Mouse (Mus musculus) fat pad, adult 2 months (tissue): ENCODE measurements around the gene Sec24b.

ENCODE experiments used
- DNase-seq: peaks from one replicate; pipeline ENCODE4 v3.0.0-alpha.2; 2011; ENCODE audit warnings: low read depth, low spot score; ENCODE audit errors: extremely low read depth

Gene Sec24b

DNA sequence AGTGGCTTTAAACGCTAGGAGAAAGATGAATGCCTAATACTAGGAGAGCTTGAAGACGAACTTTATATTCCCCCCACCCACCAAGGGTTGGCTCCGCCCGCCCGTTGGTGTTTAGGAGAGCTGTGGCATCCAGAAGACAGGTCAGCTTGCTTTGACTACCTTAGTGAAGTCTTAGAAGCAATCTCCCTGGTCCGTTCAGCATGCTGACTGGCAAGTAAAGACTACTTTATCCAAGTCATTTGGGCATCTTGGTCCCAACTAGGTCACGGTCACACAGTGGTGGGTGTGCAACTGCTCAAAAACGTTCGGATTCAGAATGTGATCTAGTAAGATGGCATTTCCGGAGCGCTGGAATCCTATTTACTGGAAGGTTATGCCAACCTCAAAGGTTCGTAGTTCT is at the start of gene Sec24b:
Gene Sec24b (minus strand): TSS at position 273 of the 400 bp plus-strand sequence.
- DNase-seq, result no peak

DNA sequence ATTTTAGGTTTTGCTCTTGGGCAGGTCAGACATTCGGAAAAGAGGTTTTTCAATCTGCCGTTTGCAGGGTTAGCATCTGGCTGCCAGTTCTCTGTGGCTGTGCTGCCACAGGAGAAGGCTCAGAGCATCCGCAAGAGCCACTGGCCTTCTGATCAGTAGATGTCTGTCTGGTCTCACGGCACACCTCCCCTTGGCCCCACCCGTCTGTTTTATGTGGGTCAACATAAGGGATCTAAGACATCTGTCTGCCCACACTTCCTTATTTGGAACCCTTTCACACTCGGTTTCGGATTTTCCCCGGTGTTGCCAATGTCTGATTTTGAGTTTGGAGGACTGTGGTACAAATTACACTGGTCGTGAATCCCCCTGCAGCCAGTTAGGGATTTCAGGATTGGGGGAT is 43.1 kb upstream of the Sec24b start:
- DNase-seq, result no peak

DNA sequence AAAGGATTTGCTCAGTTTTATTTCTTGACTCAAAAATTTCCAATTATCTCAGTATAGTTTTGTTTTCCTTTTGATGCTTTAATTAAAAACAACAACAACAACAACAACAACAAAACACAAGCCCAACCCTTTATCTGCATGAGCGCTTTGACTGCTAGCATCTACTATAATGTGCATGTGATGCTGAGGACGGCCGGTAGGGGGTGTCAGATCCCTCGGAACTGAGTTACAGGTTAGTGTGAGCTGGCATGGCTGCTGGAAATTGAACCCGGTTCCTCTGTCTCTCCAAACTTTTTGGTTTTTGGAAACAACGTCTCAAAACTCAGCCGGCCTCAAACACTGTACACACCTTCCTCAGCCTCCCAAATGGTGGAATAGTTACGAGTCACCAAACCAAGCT is 42.1 kb upstream of the Sec24b start:
- DNase-seq, result no peak

DNA sequence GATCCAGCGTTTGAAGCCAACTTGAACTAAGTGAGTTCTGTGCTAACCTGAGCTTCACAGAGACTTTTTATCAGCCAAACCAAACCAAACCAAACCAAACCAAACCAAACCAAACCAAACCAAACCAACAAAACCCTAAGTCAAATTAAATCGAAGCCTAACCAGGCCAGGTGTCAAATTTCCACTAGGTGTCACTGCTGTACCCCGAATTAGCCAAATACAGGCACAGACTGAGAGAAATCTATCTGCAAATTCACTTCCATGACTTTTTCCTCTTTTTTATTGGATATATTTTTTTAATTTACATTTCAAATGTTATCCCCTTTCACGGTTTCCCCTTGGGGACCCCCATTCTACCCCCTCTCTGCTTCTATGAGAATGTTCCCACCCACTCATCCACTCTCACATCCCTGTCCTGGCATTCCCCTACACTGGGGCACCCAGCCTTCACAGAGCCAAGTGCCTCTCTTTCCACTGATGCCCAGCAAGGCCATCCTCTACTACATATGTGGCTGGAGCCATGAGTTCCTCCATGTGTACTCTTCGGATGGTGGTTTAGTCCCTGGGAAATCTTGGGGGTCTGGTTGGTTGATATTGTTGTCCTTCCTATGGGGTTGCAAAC is 33.9 kb upstream of the Sec24b start:
- DNase-seq, result no peak

DNA sequence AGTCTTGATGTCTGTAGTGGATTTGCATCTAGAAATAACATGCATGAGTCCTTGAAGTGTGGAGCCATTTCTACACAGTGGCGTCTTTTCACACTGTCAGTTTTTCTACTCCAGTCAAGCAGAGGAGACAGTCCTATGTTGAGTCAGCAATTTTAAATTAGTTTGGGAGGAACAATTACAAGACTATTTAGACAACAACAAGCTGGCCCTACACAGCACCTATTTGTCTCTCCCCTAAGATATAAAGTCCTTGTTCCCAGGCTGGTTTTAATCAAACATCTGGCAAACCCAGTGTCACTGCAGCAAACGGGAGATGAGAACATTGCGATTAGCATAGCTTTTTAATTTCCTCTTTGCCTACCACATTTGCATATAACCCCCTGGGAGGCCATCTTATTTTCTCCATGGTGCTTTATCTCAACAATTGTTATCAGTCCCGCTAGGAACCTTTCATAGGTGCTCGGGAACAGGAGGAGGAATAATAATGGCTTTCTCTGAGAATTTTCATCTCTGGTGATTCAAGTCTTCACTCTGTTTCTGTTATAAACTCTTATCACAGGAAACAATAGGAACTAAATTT is 32.9 kb upstream of the Sec24b start:
- DNase-seq, result no peak

DNA sequence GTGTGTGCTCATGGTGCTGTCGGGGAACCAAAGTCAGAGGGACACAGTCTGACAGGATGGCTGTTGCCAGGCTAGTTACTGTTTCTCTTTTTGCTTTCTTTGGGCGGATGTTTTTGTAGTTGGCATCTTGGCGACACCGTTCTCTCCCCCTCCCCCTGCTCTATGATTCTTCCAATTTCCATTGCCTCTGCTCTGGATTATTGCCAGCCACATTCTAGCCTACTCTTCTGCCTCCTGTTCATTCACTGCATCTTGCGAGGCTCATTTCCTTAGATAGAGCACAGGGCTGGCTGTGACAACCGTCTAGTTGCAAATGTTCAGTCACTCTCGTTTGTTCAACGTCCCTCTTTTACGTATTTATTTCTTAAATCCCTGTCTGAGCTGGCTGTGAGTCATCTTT is 29.1 kb upstream of the Sec24b start:
- no peak for DNase-seq

DNA sequence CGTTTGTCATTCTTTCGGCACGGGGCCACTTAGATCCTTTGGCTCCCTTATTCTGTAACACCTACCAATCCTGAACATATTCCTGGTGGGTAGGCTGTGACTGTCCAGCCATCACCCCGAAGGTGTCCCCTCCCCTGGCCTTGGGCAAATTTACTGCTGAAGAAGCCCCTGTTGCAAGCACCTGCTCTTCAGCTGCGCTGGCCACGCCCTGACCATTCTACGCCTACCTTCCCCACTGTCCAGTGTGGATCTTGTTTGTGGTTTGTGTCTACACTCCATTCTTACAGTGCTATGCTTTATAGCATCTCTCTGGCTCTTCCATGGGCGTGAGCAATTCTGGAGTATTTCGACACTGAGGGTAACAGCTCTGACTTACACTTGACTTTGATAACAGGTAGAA is 27.3 kb upstream of the Sec24b start:
- DNase-seq, result no peak

DNA sequence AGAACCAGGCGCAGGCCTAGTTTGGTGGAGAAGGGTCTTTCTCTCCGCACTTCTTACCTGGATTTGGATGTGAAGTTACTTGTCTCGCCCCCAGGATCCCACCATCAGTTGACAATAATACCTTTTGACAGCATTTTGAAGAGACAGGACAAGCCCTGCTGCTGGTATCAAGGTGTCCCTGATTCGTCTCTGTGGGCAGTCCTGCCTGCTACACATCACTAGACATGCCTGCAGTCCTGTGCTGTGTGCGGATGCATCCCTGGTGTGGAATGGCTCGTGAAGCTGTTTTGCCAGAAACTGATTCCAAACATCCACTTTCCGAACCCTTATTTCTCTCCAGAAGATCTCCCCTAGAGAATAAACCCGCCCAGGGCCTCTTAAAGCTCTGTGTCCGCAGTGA is 26.1 kb upstream of the Sec24b start:
- no peak for DNase-seq

DNA sequence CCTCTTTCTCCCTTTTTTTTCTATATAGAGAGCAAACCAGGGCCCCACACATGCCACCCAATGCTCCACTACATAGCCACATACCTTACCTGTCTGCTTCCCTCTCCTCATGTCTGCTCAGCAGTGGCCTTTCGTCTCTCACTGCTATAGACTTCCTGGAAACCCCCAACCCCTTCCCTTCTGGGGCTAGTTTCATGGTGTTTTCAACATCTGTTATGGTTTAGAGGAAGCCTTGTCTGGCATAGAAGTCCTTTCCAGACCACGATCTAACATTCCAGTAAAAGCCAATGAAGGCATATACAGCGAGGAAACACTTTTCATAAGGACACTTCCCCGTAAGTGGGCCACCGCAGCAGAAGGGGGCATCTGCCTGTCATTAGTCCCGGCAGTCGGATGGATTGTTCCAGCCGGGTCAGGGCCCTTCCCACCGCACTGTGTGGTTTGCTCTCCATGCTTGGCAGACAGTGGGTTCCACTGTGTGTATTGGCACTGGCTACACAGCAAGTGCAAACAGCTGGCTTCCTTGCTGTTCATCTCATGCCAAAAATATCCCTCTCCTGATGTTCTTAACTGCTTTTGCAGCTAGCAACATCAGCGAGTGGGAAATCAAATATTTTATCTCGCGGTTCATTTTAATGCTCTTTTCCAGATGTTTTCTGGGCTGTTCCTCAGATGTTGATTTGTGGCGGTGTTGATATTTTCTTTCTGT is 25.2 kb upstream of the Sec24b start:
- DNase-seq, result no peak

DNA sequence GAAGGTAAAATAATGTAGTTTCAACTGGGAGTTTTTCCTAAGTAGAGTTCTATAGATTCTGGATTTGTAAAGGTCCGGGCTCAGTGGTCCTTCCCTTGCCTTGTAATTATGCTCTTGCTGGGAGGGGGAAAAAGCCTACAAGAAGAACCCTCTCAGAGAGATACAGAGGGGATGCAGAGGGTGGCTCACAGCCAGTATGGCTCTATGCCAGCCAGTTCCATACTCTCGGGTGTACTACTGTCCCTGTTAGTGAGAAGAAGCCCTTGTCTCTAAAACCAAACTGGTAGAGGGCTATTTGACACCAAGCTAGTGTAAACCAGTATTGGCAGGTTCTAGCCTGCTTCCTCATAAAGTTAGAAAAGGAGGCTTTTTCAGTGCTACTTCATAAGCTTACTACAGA is 22.0 kb upstream of the Sec24b start:
- DNase-seq, result no peak

DNA sequence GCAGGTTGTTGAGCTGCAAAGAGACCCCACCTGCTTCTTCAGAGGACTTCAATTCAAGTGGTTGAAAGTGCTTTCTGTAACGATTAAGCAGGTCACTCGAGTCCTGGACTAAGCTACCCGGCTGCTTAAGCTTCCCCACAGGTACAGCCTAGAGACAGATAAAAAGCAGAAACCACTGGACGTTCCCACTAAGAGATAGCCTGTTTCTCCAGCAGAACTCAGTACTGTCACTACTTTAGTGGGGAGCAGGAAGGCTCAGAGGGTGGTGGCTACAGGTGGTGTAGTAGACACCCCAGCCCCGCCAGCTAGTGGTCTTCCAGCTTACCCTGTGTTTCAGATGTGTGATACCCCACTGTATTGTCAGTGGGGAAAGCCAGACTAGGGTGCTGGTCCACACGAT is 19.3 kb upstream of the Sec24b start:
- DNase-seq, result no peak

DNA sequence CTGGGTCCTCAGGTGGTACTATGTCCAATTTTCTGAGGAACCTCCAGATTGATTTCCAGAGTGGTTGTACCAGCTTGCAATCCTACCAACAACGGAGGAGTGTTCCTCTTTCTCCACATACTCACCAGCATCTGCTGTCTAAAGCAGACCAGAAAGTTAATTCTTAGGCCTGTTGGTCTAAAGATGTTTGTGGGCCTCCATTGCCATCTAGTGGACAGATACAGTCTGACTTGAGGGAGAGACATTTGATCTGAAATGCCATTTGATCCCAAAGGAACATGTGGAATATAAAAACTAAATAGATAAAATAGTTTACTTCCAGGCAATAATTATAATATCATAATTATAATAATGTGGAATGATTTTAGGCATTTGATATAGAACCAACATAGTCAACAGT is 18.4 kb upstream of the Sec24b start:
- no peak for DNase-seq

DNA sequence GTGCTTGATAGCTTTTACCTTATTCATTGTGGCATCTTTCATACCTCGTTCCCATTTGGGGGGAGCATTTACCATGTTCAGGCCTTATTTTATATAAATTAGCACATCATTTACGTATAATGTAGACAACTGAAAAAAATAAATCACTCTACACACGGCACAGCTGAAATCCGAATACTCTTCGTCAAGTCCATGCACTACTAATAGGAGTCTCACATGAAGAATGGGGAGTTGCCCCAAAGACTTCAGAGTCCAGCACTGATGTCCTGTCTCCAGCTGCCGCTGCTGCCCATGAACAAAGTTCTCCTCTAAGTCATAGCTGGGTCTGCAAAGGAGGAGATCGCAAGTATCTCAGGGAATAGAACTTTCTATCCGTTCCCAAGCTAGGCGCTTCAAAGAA is 15.9 kb upstream of the Sec24b start:
- DNase-seq, result no peak

DNA sequence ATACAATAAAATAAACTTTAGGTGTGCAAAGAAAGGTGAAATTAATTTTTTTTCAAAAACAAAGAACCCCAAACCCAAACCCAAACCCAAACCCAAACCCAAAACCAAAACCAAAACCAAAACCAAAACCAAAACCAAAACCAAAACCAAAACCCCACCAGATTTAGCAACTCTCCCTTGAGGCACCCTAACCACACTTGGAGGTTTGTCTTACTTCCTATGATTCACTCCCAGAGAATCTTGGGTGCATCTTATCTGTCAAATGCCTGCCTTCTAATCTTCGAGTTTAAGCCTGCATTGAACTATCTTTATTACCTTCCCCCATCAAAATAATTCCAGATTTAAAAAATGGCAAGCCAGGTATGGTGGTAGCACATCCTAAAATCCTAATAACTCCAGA is 14.4 kb upstream of the Sec24b start:
- DNase-seq, result no peak

DNA sequence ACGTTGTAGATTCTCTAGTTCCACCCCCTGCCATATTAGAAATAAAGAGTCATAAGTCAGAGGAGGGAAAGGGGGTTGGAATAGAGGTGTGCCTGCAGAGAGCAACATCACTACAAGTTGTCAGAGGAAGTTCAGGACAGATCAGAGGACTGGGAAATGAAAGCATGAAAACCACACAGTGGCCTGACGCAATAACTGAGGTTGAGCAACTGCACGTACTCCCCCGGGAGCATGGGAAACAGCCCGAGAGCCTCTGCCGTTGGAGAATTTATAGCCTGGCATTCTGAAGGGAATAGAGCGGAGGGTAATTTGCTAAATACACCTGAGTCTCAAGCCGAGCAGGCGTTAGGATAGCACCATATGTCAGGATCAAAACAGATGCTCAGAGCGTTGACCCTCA is 11.7 kb upstream of the Sec24b start:
- DNase-seq, result no peak

DNA sequence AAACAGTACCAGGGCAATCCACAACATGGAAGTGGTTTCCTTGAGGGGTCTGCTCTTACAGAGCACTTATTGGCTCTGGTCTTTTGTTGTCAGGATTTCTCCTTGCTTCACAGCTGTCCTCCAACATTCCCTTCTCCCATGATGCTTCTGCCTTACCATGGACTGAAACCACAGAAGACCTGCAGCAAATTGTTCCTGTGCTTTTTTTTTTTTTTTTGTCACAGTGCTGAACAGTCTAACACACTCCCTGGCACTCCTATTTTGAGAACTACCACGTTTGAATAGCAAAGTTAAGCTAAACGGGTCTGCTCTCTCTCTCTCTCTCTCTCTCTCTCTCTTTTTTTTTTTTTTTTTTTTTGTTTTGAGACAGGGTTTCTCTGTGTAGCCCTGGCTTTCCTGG is 10.6 kb upstream of the Sec24b start:
- no peak for DNase-seq

DNA sequence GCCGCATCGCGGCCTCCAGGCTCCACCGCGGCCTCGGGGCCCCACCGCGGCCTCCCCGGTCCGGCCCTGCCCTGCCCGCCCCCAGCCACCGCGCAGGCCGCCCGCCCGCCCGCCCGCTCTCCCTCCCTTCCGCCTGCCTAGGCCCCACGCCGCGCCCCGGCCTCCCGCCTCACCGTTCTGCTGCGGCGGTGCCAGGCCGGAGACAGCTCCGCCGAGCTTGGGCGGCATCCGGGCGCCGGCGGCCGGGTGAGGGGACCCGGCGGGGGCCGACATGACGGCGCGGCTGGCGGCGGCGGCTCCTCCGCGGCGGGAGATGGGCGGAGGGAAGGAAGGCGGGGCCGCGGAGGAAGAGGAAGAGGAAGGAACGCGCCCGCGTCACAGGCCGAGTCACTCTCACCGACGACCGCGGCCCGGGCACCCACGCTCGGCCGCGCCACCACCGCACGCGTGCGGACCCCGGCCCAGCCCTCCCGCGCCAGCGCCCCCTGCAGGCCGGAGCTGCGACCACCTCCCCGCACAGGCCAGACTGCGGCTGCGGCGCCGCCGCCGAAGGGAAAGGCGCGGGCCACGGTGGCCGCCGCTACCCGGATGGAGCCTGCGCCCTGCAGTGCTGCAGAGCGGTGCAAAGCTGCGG is 840 bp downstream of the Sec24b start:
- no peak for DNase-seq

DNA sequence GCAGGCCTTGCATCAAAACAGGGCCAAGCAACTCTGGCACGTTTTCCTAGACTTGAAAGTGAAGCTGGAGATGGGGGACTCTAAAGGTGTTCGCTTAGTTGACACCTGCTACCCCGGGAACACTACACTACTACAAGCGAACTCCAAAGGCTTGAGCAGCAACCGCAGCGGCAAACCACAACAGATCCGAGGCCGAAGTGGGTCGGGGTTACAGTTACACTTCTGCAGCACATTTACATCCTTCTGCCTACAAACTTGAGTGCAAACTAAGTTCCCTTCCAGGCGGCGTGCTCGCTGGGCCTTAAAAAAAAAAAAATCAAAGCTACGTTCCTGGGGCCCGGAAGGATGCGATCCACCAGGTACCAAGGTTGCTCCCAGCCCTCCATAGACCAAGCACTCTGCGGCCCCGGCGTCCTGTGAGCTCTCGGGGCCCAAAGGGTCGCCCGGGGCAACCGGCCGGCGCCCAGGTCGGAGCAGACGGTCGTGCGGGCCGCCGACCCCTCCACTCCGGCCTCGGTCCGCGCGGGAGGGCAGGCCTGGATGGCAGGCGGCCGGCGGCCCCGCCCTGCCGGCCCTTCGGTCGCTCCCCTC is 1.5 kb downstream of the Sec24b start:
- no peak for DNase-seq

DNA sequence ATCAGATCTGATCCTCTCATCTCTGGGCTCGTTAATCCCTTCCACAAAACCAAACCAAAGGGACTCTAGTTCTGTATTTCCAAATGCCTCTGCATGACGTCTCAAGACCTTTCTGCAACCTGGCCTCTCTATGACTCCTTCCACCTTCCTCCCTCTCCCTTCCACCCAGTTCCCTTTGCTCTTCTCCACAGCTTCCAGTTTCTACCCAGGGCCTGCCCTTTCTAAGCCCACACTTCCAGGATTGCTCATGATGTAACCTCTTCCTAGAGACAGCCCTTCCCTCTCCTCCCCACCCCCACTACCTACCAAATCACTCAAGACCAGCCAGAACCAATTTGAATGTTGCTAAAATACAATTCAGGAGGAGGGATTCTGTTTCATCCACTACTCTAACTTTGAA is 2.9 kb downstream of the Sec24b start:
- DNase-seq, result no peak

DNA sequence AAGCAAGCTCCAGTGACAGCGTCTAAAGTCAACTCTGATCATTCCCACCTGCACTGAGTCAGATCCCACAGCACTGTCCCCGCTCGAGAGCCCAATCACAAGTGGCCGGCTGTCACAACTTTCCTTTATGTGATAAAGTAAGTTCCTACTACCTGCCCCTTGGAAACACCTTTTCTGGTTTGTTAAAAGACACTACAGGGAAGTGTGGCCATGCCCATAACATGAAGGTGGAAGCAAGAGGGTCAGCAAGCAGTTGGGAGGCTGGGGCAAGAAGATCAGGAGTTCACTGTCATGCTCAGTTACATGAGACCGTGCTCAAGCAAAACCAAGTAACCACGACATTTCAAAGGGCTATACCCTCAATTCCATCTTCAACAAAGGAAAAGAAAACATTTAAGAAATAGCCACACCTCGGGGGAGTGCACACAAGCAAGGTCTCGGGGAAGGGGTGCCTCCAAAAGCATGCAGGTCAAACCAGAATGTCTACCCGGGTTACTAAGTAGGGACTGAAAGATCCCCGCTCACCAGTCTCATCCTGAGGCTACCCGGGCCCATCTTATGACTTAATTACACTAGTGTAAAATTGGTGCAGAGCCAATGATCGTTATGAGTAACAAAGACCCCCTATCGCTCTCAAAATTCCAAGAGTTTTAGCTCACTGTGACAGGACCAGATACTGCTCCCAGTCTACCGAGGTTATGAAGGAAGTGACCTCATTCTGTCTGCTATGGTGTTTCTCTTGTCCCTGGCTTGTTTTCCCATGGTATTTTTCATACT is 3.6 kb downstream of the Sec24b start:
- no peak for DNase-seq
